Mouse (Mus musculus): ENCODE measurements around the gene Gm20696.

DNA sequence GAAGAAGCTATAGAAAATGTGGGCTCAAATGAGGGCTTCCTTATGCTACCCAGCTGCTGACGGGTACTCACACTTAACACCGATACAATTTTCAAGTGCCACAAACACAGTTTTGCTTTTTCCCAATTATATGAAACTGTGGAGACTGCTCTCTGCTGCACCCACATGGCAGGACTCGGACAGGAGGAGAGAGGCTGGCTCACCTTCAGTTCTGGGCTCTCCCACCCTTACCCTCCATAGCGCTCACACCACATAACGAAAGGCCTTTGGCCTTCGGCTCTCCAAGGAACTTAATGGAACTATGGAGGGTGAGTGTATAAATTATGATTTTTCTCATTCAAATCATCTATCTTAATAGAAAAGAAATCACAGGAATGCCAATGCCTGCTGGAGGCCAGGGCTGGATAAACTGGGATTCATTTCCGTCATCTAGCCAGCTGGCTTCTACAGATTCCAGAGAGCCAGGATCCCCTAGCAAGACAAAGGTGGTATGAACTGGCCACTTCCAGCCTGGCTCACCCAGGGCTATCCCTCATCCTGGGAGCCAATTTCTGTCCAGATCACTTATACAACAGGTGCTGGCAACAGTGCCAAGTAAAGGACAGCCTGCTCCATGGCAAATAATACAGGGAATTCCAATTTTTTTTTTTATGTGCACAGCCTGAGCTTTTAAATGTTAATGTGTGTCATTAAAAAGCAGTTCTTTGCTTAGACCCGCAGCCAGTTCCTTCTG is 36.7 kb downstream of the Gm20696 start:
- TF ChIP-seq CTCF (IDR thresholded peaks at IDR 0.05; ENCODE audit: extremely low read depth, insufficient read depth, insufficient read length, insufficient replicate concordance) (no peak), POLR2A (IDR thresholded peaks at IDR 0.05; ENCODE audit: low read depth, low read length) (no peak)
